Mouse (Mus musculus) CH12.LX (cell line): ENCODE results near the gene Dnttip2.

Source experiments
- CTCF ChIP-seq, 2 experiments: IDR thresholded peaks in 1 of 2; conservative IDR thresholded peaks in 1 of 2; 2 replicates each; pipeline ENCODE4 v1.5.1; 2011 to 2012; ENCODE audit warnings: low read depth in 2 of 2, low read length in 2 of 2, improper control_type of control experiment in 1 of 2, inconsistent platforms in 1 of 2, mild to moderate bottlenecking in 1 of 2, moderate library complexity in 1 of 2
- E2F4 ChIP-seq: IDR thresholded peaks from 2 replicates; pipeline ENCODE4 v1.6.1; 2011; ENCODE audit warnings: low read depth, low read length, improper control_type of control experiment; ENCODE audit not compliant: insufficient replicate concordance
- GABPA ChIP-seq: IDR thresholded peaks from 2 replicates; pipeline ENCODE4 v1.6.1; 2012; ENCODE audit warnings: low read depth, low read length, improper control_type of control experiment, inconsistent platforms; ENCODE audit not compliant: insufficient replicate concordance
- IRF4 ChIP-seq: IDR thresholded peaks from 2 replicates; pipeline ENCODE4 v1.6.1; 2014; ENCODE audit warnings: low read depth, mild to moderate bottlenecking, inconsistent platforms, low read length, improper control_type of control experiment
- MAZ ChIP-seq: IDR thresholded peaks from 2 replicates; pipeline ENCODE4 v1.6.1; 2012; ENCODE audit warnings: low read depth, mild to moderate bottlenecking, inconsistent platforms, low read length, improper control_type of control experiment, moderate library complexity
- PAX5 ChIP-seq: IDR thresholded peaks from 2 replicates; pipeline ENCODE4 v1.6.1; 2012; ENCODE audit warnings: low read length, inconsistent platforms, mixed read lengths
- POLR2A ChIP-seq: IDR thresholded peaks from 2 replicates; pipeline ENCODE4 v1.6.1; 2011; ENCODE audit warnings: low read depth, mild to moderate bottlenecking, improper control_type of control experiment, low read length
- RAD21 ChIP-seq: IDR thresholded peaks from 2 replicates; pipeline ENCODE4 v1.6.1; 2011; ENCODE audit warnings: low read depth, mild to moderate bottlenecking, low read length, improper control_type of control experiment, moderate library complexity
- RCOR1 ChIP-seq: conservative IDR thresholded peaks from 2 replicates; pipeline ENCODE4 v1.6.1; 2012; ENCODE audit warnings: low read depth, mild to moderate bottlenecking, inconsistent platforms, low read length, improper control_type of control experiment
- SIN3A ChIP-seq: IDR thresholded peaks from 2 replicates; pipeline ENCODE4 v1.6.1; 2012; ENCODE audit warnings: low read length, improper control_type of control experiment, inconsistent platforms
- TCF12 ChIP-seq: IDR thresholded peaks from 2 replicates; pipeline ENCODE4 v1.6.1; 2014; ENCODE audit warnings: low read depth, mild to moderate bottlenecking, inconsistent platforms, low read length, improper control_type of control experiment
- USF1 ChIP-seq: IDR thresholded peaks from 2 replicates; pipeline ENCODE4 v1.6.1; 2014; ENCODE audit warnings: low read depth, mild to moderate bottlenecking, inconsistent platforms, low read length, improper control_type of control experiment
- ZC3H11A ChIP-seq: IDR thresholded peaks from 2 replicates; pipeline ENCODE4 v1.6.1; 2012; ENCODE audit warnings: low read depth, mild to moderate bottlenecking, inconsistent platforms, low read length, improper control_type of control experiment
- ZKSCAN1 ChIP-seq: IDR thresholded peaks from 2 replicates; pipeline ENCODE4 v1.6.1; 2012; ENCODE audit warnings: low read depth, inconsistent platforms, low read length, improper control_type of control experiment, borderline replicate concordance

DNA sequence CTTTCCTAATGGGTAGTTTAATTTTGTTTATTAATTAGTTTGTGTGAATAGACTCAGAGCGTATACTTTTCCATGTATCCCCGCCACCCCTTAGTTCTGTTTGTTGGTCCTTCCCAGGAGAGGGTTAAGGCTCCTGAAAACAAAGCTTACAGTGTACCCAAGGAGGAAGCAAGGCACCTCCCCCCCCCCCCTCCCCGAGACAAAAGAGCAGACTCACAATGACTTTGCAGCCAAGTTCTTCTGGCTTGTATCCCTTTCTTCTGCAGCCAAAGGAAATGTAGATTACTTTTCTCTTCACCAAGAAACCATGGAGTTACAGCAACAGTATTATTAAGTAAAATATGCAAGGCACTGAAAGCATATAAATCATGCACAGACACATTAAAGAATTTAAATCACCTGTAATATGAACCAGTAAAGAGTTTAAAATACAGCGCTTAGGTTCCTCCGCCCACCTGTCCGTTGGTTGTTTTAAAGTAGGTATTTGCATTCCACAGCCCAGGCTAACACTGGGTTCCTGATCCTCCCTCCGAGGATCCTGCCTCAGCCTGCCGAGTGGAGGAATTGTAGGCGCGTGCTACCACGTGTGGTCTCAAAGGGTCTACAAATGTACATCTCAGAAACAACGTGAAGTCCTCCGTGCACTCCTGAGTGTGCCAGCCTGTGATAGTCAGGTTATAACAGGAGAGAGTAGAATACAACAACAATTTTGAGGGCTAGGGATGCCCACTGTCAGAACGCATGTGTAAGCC is 30.6 kb upstream of the Dnttip2 start:
- TF ChIP-seq POLR2A (no peak), USF1 (no peak), ZC3H11A (no peak), GABPA (no peak), CTCF (conservative IDR thresholded peaks at IDR 0.05 in 1 of 2, IDR thresholded peaks at IDR 0.05 in 1 of 2; ENCODE audit: low read depth in 2 of 2, low read length in 2 of 2) (no peak), IRF4 (no peak), PAX5 (no peak), TCF12 (no peak), RAD21 (no peak), MAZ (no peak), E2F4 (no peak), RCOR1 (no peak), ZKSCAN1 (no peak), SIN3A (no peak)
